Comparison of ENCODE assay signal across 15 mouse cellular contexts in the genomic region with DNA sequence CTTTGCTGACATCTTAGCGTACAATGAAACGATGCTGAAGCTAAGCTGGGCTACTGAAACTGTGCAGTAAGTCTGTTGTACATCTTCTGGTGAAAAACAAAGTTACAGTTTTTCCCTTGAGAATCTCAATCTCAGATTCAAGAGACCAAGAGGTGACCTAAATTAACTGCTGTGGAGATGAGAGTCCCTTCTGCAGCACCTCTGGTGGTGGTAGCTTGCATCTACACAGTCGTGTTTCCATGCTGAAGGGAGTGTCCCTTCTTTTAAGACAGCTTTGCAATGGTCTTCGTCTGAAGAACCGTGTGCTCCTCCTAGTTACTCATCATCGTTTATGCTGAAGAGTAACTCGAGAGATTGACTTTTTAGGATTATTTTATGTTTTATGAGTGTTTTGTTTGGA. TPM values are rescaled to one million over a fixed set of nuclear protein-coding genes. Genes with fewer than 3 reads are reported as not detected.
A peak's percentile ranks its signal among the peaks of the same experiment; 100 is the strongest.
DNase-seq lines count a peak whose midpoint lies in the region; ATAC-seq and TF ChIP-seq lines count a peak whose summit lies in the region.
"Had no signal": no experiment of that assay in that cellular context is flagged by ENCODE, and none has a peak within 500 bp of the region (broad histone marks: within the 10 kb centered on the region; RNA-seq: fewer than 3 reads in every experiment).

No protein-coding gene starts in this region.

- no peaks in the 10 kb centered on the region for H3K4me1 ChIP-seq in intestine, postnatal 0 days (replicated peaks; ENCODE audit: control insufficient read depth, insufficient read depth, low read length)
- no peaks in the 10 kb centered on the region for H3K4me1 ChIP-seq in intestine, embryonic 16.5 days (ENCODE audit: control insufficient read depth, insufficient read depth, low read length)
- peaks cover 7% of the 10 kb centered on the region for H3K4me1 ChIP-seq in megakaryocyte, embryonic 14.5 days
- H3K4me1 ChIP-seq in ES-E14 (ENCODE audit: control insufficient read depth in 2 of 2, insufficient read depth in 2 of 2, low read length in 2 of 2, poor library complexity in 1 of 2), result no peaks in the 10 kb centered on the region
- H3K4me1 ChIP-seq: embryonic facial prominence, embryonic 13.5 days; hindbrain, embryonic 10.5 days; lung, embryonic 15.5 days; neural tube, embryonic 15.5 days had no signal

- H3K27me3 ChIP-seq in intestine, postnatal 0 days (replicated peaks; ENCODE audit: control insufficient read depth, insufficient read depth, low read length), result no peaks in the 10 kb centered on the region
- no peaks in the 10 kb centered on the region for H3K27me3 ChIP-seq in intestine, embryonic 16.5 days (replicated peaks; ENCODE audit: control insufficient read depth, insufficient read depth, low read length)
- no peaks in the 10 kb centered on the region for H3K27me3 ChIP-seq in megakaryocyte, embryonic 14.5 days (replicated peaks)
- H3K27me3 ChIP-seq: embryonic facial prominence, embryonic 13.5 days; heart, embryonic 13.5 days; lung, embryonic 15.5 days; neural tube, embryonic 15.5 days had no signal

- 84% methylated on average over 7 of the region's 7 CpGs for WGBS in intestine, postnatal 0 days
- 80% methylated on average over 7 of the region's 7 CpGs for WGBS in intestine, embryonic 16.5 days

- H3K4me3 ChIP-seq in intestine, postnatal 0 days (ENCODE audit: low read depth, low read length), result no peak overlapping the region
- H3K4me3 ChIP-seq in intestine, embryonic 16.5 days (ENCODE audit: low read length), result no peak overlapping the region
- peak overlapping the region; percentile 10 for H3K4me3 ChIP-seq in megakaryocyte, embryonic 14.5 days (replicated peaks)
- no peak overlapping the region for H3K4me3 ChIP-seq in ES-E14 (ENCODE audit: insufficient read depth in 1 of 2, low read depth in 1 of 2, low read length in 2 of 2, poor library complexity in 1 of 2, severe bottlenecking in 1 of 2)
- H3K4me3 ChIP-seq: embryonic facial prominence, embryonic 13.5 days; heart, embryonic 13.5 days; hindbrain, embryonic 10.5 days; lung, embryonic 15.5 days; neural tube, embryonic 15.5 days had no signal

- no peak overlapping the region for H3K4me2 ChIP-seq in intestine, postnatal 0 days (replicated peaks; ENCODE audit: low read depth)
- H3K4me2 ChIP-seq in intestine, embryonic 16.5 days (ENCODE audit: low read depth, low read length), result no peak overlapping the region
- H3K4me2 ChIP-seq: embryonic facial prominence, embryonic 13.5 days; heart, embryonic 13.5 days; lung, embryonic 15.5 days; neural tube, embryonic 15.5 days had no signal

- no peak overlapping the region for H3K9ac ChIP-seq in intestine, postnatal 0 days (ENCODE audit: low read depth, low read length)
- H3K9ac ChIP-seq in intestine, embryonic 16.5 days (ENCODE audit: low read depth, low read length), result no peak overlapping the region
- no peak overlapping the region for H3K9ac ChIP-seq in ES-E14 (ENCODE audit: insufficient read depth, low read depth, low read length, poor library complexity, severe bottlenecking)
- H3K9ac ChIP-seq: embryonic facial prominence, embryonic 13.5 days; heart, embryonic 13.5 days; lung, embryonic 15.5 days; neural tube, embryonic 15.5 days had no signal

- H3K27ac ChIP-seq in intestine, postnatal 0 days (ENCODE audit: low read depth, low read length), result no peak overlapping the region
- no peak overlapping the region for H3K27ac ChIP-seq in intestine, embryonic 16.5 days (ENCODE audit: low read length)
- no peak overlapping the region for H3K27ac ChIP-seq in ES-E14 (ENCODE audit: insufficient read depth, low read depth, low read length, poor library complexity, severe bottlenecking)
- H3K27ac ChIP-seq: embryonic facial prominence, embryonic 13.5 days; heart, embryonic 13.5 days; hindbrain, embryonic 10.5 days; lung, embryonic 15.5 days; neural tube, embryonic 15.5 days had no signal

- in situ Hi-C loops in ES-E14 (cut with MboI; ENCODE audit: low sequenced_read_pairs in 2 of 2, unreplicated experiment in 2 of 2), result no loop called here

- peak; percentile 3 for DNase-seq in ES-E14 (ENCODE audit: low read depth, low spot score)
- peak; percentile 7 for DNase-seq in induced T-regulatory cell, adult 2 months (ENCODE audit: low read depth)
- no peak for DNase-seq in urinary bladder, adult 18-20 months (ENCODE audit: low spot score in 2 of 2)
- DNase-seq: cerebellum, adult 11-12 months; cerebellum, postnatal 36 days; kidney, adult 8-10 months had no signal

- peaks cover 70% of the 10 kb centered on the region for H3K36me3 ChIP-seq in intestine, postnatal 0 days (ENCODE audit: control insufficient read depth, insufficient read depth)
- peaks cover 6% of the 10 kb centered on the region; the same call in 1 of the 2 replicates for H3K36me3 ChIP-seq in intestine, embryonic 16.5 days (ENCODE audit: control insufficient read depth, insufficient read depth, low read length)
- peaks cover 89% of the 10 kb centered on the region for H3K36me3 ChIP-seq in megakaryocyte, embryonic 14.5 days (replicated peaks; ENCODE audit: low read length)
- H3K36me3 ChIP-seq in ES-E14 (ENCODE audit: control insufficient read depth, insufficient read depth, low read length, poor library complexity, severe bottlenecking), result peaks cover 11% of the 10 kb centered on the region; the same call in 1 of the 2 replicates

- ATAC-seq in intestine, postnatal 0 days, result no peak
- ATAC-seq in intestine, embryonic 16.5 days, result no peak
- ATAC-seq in megakaryocyte, adult 5-6 weeks (ENCODE audit: poor library complexity, severe bottlenecking), result no peak

- no peaks in the 10 kb centered on the region for H3K9me3 ChIP-seq in intestine, postnatal 0 days (ENCODE audit: control insufficient read depth)
- no peaks in the 10 kb centered on the region for H3K9me3 ChIP-seq in intestine, embryonic 16.5 days (ENCODE audit: control insufficient read depth, low read length)
- no peaks in the 10 kb centered on the region for H3K9me3 ChIP-seq in megakaryocyte, embryonic 14.5 days
- H3K9me3 ChIP-seq in ES-E14 (ENCODE audit: control insufficient read depth, insufficient read depth, low read depth, low read length), result no peaks in the 10 kb centered on the region
- H3K9me3 ChIP-seq: embryonic facial prominence, embryonic 13.5 days; heart, embryonic 13.5 days; hindbrain, embryonic 10.5 days; lung, embryonic 15.5 days; neural tube, embryonic 15.5 days had no signal

- peak; percentile 47 for TF ChIP-seq CTCF in intestine, postnatal 0 days (IDR thresholded peaks at IDR 0.05; ENCODE audit: low read depth)

TF ChIP-seq in ES-E14, 5 proteins besides CTCF, POLR2A, EP300 and RAD21:
- TF ChIP-seq MAFK (IDR thresholded peaks at IDR 0.05; ENCODE audit: insufficient read depth, low read depth, low read length) (no peak), CHD2 (IDR thresholded peaks at IDR 0.05; ENCODE audit: low read depth, low read length) (no peak), ZNF384 (IDR thresholded peaks at IDR 0.05; ENCODE audit: low read depth, low read length) (no peak), HCFC1 (IDR thresholded peaks at IDR 0.05; ENCODE audit: borderline replicate concordance, insufficient read depth, low read length) (no peak)

RNA-seq across cellular contexts. Expression of a gene that starts 46.3 kb away (rescaled TPM):
- polyA plus RNA-seq in intestine, postnatal 0 days (2015; fragmentation: Nextera tagmentation; extraction: Ambion mirVana), result 10.6 and 12.0 TPM in 2 replicates
- polyA plus RNA-seq in intestine, embryonic 16.5 days (2015; fragmentation: Nextera tagmentation; extraction: Ambion mirVana), result 5.8 and 6.5 TPM in 2 replicates
- polyA plus RNA-seq in megakaryocyte, embryonic 14.5 days (2012; ENCODE audit: insufficient read depth, low replicate concordance), result 1.0 and 2.8 TPM in 2 replicates
- total RNA-seq in megakaryocyte, adult 5-6 weeks (2015), result 34.0 and 34.3 TPM in 2 replicates
- 43.1 and 46.5 TPM in 2 replicates for total RNA-seq in megakaryocyte, adult 5-6 weeks (2017)
- total RNA-seq in ES-E14 (2012; rRNA removed), result 12.4 and 14.3 TPM in 2 replicates

Comparison
In these comparisons a context has a peak if more than half of its experiments do, and no peak if none do; other contexts are left out.
1. DNase-seq: peak in ES-E14 (single experiment) and induced T-regulatory cell, adult 2 months (single experiment); none in urinary bladder, adult 18-20 months (0 of 2).